Mouse (Mus musculus): ENCODE data around the gene Sost. TPM values are rescaled to one million over a fixed set of nuclear protein-coding genes. Genes with fewer than 3 reads are reported as not detected.

Gene Sost
- total RNA-seq, 2 experiments from 2014 or later: 1.5 to 1.6 TPM

DNA sequence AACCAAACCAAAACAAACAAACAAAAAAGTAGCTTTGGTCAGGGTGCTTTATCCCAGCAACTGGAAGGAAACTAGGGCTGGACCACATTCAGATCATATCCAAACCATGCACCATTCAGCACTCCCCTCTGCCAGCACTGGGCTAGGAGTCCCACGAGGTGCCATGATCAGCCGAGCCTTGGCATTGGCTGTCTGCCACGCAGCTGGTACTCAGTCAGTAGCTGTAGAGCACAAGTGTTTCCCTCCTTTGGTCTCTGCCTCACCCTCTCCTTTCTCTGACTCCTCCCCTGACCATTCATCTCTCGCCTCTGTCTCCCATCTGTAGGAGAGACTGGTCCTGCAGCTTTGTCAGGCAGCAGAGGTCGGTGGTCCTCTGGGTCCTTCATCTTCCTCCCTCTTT lies 9.3 kb downstream of the Sost start:
- no peak for DNase-seq (ENCODE audit: low spot score)
- intact Hi-C loops (cut with DNase I): no loop called here

DNA sequence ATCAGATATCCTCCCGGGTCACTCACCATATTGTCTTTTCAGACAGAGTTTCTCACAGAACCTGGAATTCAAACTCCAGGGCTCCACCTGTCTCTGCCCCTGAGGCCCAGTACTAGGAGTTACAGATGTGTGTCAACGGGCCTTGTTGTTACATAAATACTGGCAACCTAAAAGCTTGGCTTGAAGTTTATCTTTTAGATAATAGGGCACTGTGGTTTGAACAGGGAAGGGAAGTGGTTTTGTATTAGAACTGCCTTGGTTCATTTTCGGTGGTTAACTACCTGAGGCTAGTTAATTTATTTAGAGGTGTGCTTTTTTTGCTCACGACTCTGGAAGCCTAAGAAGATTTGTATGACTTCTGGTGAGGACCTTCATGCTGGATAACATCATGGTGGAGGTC lies 13.4 kb downstream of the Sost start:
- no peak for DNase-seq (ENCODE audit: low spot score)
- intact Hi-C loops (cut with DNase I): no loop called here

DNA sequence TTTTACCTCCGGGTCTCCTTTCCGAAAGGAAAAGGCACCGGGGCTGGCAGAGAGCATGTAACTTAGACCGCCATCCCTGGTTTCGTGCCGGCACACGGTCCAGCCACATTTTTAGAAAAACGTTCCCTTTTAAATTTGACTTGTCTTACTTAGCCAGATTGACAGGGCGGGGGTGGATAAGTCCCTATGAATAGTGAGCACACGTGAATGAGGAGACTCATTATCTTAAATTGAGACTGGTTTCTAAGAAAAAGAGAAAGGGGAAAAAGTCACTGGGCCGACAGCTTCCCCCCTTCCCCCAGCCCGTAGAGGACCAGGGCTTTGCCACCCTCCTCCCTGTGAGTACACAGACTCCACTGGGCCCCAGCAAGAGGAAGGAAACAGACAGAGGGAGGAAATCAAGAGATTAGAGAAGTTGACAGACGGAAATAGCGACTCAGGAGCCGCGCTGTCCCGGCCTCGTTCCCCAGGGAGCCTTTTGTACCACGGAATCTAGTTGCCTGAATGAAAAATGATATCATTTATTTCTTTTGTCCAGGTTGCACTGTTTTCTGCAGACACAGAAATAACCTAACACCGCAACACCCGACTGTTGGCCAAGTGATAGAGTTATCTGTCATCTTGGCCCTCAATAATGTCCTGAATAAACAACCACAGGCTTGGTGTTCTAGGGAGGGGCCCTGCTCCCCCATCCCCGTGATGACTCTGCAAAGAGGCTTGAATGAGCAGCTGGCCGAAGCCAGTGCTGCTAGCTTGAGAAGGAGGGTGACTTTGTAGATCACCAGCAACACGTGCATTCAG lies 14.1 kb downstream of the Sost start:
- DNase-seq (ENCODE audit: low spot score): peak; percentile 64
- intact Hi-C loops (cut with DNase I): no loop called here

DNA sequence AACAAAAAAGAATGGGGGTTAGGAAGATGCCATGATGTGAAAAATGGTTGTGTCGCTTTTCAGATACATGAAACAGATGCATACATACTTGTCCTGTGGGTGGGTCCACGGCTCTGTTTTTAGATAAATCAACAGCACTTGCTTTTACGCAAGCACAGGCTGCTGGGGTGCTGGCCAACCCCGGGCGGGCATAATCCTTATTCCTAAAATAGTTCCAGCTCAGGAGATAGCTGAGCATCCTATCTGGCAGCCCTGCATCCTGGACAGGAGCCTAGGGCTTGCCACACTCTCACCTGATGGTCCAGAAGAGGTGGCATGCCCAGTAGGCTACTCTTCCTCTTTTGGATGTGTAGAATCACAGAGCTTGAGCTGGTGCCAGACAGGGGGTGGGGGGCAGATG lies 16.8 kb downstream of the Sost start:
- no peak for DNase-seq (ENCODE audit: low spot score)
- intact Hi-C loops (cut with DNase I): no loop called here

- intact Hi-C loops (cut with DNase I): no loop called here
- DNase-seq (ENCODE audit: low spot score): no peak
Measured at GRCm38 (mm10) chr11:101946525-101946924, 20.3 kb downstream of the Sost start.

- intact Hi-C loops (cut with DNase I): no loop called here
- DNase-seq (ENCODE audit: low spot score): no peak
Measured at GRCm38 (mm10) chr11:101943055-101943454, 23.8 kb downstream of the Sost start.

DNA sequence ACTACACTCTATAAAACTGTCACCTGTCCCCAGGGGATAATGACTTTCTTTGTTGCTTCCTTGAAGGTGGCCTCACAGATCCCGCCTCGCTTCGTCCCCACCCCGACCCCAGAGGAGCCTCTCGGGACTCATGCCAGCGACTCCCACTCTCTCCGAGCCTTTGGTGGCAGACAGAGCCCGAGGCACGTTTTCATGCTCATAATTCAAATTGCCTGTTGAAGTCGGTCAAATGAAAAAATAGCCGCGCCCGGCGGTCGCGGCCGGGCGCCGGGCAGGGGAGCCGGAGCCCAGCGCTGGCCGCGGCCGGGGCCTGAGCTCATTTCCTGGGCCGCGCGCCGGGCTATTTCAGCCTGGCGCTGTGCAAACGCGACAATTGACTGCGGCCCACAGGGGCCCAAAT lies 29.7 kb downstream of the Sost start:
- intact Hi-C loops (cut with DNase I): no loop called here
- no peak for DNase-seq (ENCODE audit: low spot score)

- intact Hi-C loops (cut with DNase I): no loop called here
- no peak for DNase-seq (ENCODE audit: low spot score)
Measured at GRCm38 (mm10) chr11:101936421-101936820, 30.4 kb downstream of the Sost start.

GRCm38 (mm10) chr11:101935743-101936142 lies 31.1 kb downstream of the Sost start:
- intact Hi-C loops (cut with DNase I): no loop called here
- DNase-seq (ENCODE audit: low spot score): no peak

DNA sequence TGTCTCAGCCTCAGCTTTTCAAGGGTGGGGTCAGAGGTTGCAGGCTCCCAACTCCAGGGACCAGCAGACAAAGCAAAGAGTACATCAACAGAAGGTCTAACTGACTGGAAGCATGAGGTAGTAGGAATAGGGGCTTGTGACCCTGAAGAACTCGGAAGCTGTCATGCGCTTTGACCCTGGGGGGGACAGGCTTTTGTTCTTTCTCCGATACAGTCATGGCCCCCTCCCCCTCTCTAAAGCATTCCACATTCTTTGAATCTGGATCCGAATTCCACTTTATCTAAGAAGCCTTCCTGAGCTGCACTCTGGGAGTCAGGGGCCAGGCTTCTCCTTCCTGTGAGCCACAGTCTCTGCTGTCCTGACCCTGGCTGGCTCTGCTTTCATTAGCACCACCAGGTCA lies 34.8 kb downstream of the Sost start:
- intact Hi-C loops (cut with DNase I): no loop called here
- no peak for DNase-seq (ENCODE audit: low spot score)

DNA sequence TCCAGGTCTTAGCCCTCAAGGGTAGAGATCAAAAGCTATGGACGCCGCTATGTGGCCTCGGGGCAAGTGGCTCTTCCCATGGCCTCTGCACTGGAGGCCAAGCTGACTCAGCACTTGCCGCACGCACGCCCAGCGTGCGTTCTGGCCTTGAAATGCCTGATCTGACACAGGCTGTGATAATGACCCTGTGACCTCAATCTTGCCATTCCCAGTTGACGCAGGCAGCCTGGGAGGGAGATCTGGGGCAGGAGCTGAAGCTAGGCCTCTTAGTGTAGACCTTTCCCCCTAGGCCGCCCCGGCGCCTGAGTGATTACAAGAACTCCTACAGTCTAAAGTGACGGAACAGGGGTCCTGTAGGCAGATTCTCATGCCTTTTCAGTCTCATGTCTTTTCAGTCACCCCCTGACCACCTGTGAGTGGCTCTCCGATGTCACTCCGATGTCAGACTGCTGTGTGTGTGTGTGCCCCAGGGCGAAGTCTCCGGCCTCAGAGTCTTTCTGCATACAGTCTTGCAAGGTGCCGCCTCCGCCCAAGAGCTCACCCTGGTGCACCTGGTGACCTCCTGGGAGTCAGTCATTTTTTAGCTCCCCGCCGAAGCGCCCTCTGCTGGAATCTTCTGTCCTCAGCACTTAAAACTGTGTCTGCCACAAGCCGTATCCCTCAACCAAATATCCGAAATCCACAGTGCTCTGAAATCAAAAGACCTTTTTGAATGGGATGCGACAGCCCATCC lies 38.6 kb downstream of the Sost start:
- no peak for DNase-seq (ENCODE audit: low spot score)
- intact Hi-C loops (cut with DNase I): no loop called here

- intact Hi-C loops (cut with DNase I): no loop called here
- DNase-seq (ENCODE audit: low spot score): no peak
Measured at GRCm38 (mm10) chr11:101926951-101927589, 39.7 kb downstream of the Sost start.

DNA sequence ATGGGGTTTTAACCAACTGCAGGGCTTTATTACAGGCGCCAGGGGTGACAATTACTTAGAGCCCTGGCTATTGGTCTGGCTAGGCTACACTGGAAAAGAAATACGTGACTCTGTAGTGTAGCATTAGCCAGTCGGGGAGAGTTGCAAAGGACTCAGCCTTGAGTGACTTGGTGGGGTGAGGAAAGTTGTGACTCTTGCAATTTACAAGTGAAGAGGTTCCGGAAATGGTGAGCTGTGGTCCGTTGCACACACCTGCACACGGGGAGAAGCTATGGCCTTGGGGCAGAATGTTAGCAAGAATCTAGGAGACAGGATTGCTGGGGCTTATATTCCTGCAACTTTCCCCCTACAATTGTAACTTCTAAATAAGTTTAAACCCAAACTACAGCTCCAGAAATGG lies 41.2 kb downstream of the Sost start:
- intact Hi-C loops (cut with DNase I): no loop called here
- no peak for DNase-seq (ENCODE audit: low spot score)

DNA sequence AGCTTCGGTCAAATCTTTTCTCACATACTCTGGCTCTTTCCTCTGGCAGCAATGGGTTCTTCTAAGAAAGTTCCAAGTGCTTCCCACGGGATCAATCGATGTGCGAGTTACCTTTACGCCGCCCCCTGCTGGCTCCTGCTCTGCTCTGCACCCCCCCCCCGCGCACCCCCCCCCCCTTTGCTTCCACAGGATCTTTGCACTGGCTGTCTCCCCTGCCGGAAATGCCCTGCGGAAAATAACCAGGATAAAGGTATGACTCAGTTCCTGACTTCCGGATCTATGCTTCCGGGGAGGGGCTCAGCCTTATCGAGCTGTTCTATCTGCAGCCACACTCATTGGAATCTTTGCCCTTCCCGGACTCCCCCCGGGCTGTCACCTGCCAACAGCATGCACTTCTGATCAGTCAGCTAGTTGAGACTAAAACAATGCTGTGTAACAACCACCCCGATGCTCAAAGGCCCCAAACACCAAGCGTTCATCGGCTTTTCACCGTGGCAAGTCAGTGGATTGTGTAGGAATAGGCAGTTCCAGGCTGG lies 42.3 kb downstream of the Sost start:
- intact Hi-C loops (cut with DNase I): no loop called here
- no peak for DNase-seq (ENCODE audit: low spot score)

DNA sequence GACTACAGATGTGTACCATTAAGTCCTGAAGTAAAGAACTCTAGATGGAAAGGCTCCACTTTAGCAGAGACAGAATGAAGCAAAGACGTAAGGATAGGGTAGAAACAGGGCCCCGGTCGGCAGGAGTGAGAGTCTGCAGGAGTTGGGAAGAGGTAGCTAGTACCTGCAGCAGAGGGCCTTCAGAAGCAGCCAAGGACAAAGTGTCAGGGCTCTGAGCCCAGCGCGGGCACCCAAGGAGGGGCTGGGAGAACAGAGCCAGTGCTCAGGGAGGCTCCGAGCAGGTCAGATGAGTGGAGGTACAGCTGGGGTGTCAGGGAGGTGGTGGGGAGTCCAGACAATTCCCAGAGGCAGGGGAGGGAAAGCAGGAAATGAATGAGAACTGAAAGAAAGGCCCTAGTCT lies 42.8 kb downstream of the Sost start:
- no peak for DNase-seq (ENCODE audit: low spot score)
- intact Hi-C loops (cut with DNase I): no loop called here

GRCm38 (mm10) chr11:101921361-101921952 lies 45.4 kb downstream of the Sost start:
- intact Hi-C loops (cut with DNase I): no loop called here
- no peak for DNase-seq (ENCODE audit: low spot score)

DNA sequence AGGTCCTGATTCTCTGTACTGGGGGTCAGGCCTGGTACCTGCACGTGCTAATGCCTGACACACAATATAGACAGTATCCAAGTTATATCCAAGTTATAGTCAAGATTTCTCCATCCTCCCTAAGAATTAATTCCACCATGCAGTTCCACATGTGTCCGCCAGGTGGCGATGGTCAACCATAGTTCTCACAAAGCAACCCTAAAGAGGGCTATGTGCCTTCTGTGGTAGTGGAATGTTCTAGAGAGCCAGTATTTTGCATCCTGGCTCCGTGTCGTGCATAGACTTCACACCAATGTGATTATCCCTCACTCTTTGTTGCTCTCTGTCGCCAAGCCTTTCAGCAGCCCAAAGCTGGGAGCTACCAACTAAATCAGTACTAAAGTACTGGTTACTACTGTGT lies 47.2 kb downstream of the Sost start:
- intact Hi-C loops (cut with DNase I): loop anchor here (1.0 to 10.0 kb wide), 3 partner anchors 49 to 218 kb away; no protein-coding TSS in a partner anchor
- DNase-seq (ENCODE audit: low spot score): peak; percentile 45

DNA sequence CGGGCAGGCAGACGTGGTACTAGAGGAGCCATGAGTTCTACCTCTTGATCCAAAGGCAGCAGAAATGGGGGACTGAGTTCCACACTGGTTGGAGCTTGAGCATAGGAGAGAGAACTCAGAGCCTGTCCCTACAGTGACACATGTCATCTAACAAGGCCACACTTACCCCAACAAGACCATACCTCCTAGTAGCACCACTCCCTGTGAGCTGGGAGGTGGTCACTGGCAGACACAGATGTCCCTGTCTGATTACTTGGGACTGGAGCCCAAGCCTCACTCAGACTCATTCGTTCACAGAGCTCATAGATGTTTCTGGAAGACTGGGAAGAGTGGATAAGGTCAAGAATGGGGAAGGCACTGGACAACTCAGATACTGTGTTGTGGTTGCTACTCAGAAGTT lies 48.2 kb downstream of the Sost start:
- intact Hi-C loops (cut with DNase I): loop anchor here (1.0 to 10.0 kb wide), 3 partner anchors 50 to 219 kb away; no protein-coding TSS in a partner anchor
- DNase-seq (ENCODE audit: low spot score): no peak

- DNase-seq (ENCODE audit: low spot score): no peak
- intact Hi-C loops (cut with DNase I): loop anchor here (5.0 to 10.0 kb wide), 2 partner anchors 138 to 221 kb away; no protein-coding TSS in a partner anchor
Measured at GRCm38 (mm10) chr11:101916772-101917171, 50.0 kb downstream of the Sost start.

GRCm38 (mm10) chr11:101913591-101913990 lies 53.2 kb downstream of the Sost start:
- no peak for DNase-seq (ENCODE audit: low spot score)
- intact Hi-C loops (cut with DNase I): loop anchor here (10.0 kb wide), 1 partner anchor 141 kb away; no protein-coding TSS in a partner anchor

Measured in heart, postnatal 25 days (tissue).